Mouse (Mus musculus) induced T-regulatory cell, adult 2 months (primary cell): ENCODE results near the gene Lsm3.

Experiments used
- DNase-seq: peaks from one replicate; pipeline ENCODE4 v3.0.0-alpha.2; 2012; ENCODE audit warnings: low read depth

Gene Lsm3

DNA sequence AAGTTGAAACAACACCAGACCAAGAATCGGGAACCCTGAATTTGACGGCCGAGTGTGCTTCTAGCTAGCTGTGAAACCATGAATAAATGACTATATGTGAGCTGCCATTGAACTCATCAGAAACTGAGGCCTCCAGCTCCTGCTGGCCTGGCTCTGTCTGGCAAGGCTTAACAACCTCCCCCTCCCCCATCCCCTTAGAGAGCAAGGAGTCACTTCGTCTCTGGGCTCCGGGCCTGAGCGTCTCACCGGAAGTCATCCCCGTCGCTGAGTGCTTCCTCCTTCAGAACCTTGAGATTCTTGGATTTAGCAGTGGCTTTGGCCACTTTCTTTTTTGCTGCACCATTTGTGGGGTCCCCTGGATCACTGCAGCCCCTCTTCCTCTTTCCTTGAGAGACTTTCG, 5.5 kb upstream of the Lsm3 start:
- DNase-seq, result peak; percentile 55

DNA sequence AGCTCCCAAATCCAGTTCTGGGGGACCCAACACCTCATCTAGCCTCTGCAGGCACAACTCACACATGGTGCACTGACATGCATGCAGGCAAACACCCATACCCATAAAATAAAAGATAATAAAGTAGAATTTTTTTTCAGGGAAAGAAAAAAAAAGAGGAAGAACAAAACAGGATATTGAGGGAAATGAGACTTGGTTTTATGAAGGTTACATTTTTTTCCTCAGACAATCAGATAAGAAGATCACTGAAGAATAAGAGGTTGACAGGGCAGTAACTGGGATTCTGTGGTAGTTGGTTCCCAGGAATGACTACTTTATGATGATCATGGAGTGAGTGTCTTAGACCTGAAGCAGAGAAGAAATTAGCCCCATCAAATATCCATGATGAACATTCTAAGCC, 1.6 kb upstream of the Lsm3 start:
- peak; percentile 10 for DNase-seq

DNA sequence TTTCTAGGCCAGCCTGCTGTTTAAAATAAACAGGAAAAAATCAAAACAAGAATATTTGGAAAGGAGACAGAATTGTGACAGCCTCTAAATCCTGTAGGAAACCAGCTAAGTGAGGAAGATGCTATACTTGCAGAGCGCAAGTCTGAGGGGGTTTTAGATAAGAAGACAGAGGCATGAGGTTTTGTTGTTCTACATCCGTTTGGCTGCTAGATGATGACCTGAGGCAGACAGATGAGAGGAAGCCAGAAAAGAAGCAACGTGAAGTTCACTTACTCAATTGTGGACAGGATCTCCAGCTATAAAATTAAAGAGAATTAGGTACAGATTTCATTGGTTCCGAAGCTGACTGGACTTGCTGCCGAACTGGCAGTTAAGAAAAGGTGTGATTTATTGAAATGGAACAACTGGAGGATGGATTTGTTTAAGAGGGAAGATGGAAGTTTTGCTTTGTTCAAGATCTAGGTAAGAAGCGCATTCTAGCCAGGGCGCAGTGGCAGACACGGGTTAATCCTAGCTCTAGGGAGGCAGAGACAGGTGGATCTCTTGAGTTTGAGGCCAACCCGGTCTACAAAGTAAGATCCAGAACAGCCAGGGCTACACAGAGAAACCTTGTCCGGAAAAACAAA, 878 bp upstream of the Lsm3 start:
- peak; percentile 56 for DNase-seq

DNA sequence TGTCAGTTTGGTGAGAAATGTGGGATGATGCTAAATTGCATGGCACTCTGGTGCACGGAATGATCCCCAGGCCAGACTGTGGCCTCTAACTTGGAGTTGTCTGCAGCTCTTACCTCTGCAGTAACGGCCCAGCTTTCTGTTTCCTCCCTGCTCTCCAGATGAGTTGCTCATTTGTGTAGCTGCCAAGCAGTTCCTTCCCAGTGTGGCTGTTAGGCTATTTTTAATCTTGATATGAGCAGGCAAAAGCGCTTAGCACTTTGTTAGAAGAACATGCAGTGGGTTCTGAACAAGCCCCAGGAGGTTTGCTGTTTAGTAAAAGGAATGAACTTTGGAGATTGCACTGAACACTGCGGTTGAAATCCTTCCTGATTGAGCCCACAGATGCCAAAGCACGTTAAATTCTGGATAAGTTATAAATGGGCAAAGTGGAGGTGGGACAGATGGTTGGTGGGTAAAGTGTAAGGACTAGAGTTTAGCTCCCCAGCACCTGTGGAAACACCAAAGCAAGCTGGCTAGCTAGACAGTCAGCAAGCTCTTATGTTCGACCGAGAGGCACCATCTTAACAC, 2.8 kb downstream of the Lsm3 start:
- DNase-seq, result no peak

DNA sequence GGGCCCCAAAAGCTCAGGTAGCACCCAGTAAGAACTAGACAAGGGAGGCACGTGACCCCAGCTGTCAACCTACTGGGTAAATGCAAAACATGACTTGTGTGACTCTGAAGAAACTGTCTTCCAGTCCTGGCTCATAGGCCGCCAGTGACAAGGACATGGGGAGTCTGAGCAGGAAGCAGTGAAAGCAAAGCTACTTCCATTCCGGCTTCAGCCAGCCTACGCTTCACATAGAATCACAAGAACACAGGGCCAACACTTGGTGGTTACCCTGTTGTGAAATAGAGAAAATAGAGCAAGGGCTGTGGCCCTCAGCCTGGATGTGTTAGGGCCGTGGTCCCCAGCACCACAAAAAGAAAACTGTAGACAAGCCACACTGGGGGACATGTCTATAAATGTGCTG, 7.1 kb downstream of the Lsm3 start:
- no peak for DNase-seq

DNA sequence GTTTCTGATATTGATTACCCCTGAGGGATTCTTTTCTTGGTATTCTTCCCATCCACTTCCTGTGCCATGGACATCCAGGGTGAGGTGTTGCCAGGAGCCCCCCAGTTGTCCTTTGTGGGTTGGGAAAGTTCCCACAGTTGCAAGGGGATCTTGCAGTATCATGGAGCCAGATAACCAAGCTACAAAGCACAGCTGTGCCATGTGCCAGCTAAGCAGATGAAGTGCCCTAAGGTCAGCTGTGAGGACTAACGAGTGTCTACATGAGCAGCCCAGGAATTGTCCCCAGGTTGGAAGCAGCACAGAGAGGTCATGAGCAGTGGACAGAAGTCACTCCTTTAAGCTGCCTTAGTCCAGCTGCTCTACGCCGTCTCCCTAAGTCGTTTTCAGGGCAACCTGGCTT, 9.8 kb downstream of the Lsm3 start:
- no peak for DNase-seq

DNA sequence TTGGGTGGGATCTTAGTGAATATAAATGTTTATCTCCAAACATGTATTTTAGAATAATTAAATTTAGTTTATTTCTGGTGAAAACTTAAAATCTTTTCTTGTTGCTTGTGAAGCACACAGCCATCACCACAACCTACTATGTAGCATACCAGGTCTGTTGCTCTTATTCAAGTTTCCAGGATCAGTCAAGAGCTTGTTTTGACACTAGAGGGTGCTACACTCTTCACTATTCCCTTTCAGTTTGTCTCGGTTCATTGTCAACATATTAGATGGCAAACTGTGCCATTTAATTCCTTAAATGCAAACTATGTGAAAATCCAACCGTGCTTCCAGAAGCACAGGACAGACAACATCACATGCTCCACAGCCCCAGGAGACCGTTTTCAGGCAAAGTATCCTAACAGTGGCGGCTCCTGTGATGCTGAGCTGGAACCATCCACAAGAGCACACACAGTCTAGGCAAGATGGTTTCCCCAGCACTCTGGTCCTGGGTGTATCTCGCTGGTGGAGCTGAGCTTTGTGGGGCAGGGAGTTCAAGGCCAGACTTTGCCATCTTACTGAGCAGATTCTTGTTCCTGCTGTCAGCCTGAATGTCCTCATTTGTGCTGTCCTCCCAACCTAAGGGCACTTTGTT, 11.6 kb downstream of the Lsm3 start:
- peak; percentile 60 for DNase-seq

DNA sequence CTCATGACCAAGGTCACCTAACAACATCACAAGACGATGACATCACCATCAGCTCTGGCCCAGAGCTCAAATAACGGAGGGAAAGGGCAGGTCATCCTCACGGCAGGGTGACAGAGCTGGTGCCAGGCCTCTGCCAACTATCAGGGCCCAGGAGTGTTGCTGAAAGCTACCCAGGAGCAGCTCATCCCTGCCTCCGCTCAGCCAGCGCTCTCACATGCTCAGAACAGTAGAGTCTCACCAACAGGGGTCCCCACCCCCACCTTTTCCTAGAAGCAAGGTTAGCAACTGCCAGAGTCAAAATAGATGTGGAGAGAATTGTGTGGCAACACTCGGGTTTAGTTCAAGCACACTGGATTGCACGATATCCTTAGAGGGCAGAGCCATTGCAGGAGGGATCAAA, 12.5 kb downstream of the Lsm3 start:
- DNase-seq, result no peak

DNA sequence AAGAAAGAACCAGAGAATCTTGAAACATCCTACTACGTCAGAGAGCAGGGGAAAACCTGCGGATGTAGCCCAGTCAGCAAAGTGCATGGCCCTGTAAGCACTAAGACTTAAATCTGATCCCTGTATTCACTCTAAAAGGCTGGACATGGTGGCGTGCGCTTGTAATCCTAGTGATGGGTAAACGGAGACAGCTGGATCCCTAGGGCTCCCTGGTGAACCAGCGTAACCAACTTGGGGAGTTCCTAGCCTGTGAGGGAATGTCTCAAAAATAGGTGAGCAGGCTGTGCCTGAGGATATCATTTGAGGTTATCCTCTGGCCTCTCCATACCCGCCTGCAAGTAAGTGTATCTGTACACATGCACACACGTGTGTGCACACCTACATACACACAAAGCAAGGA, 14.9 kb downstream of the Lsm3 start:
- no peak for DNase-seq

DNA sequence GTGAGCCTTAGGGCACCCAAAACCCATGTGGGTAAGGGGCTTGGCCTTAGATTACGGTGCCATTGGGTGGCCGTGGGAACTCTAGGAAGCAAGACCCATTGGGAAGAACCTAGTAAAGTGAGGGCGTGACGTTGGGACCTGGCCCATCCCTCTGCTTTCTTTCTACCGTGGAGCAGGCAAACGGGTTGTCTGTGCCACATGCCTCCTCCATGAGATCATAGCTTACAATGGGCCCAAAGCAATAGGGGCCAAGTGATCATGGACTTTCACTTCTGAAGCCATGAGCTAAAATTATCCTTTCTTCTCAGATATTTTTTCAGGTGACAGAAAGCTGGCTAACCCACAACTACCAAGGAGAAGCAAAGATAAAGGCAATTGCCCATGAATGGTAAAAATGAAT, 15.5 kb downstream of the Lsm3 start:
- DNase-seq, result no peak

DNA sequence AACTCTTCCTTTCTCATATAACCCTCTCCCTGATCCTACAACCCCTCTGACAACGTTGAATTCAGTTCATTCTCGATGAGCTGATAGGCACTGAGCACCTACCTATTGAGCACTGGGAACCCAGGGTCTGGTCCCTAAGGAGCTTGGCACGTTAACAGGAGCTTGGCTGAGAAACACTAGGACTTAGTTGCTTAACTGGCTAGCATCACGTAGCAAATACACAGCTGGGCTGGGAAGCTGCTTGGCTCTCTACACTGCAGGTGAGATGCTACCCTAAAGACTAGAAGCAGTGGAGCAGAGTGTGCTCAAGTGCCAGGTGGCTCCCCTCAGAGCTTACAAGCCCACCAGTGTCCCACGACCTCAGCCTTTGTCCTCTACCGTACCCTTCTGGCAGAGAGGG, 16.9 kb downstream of the Lsm3 start:
- DNase-seq, result no peak

DNA sequence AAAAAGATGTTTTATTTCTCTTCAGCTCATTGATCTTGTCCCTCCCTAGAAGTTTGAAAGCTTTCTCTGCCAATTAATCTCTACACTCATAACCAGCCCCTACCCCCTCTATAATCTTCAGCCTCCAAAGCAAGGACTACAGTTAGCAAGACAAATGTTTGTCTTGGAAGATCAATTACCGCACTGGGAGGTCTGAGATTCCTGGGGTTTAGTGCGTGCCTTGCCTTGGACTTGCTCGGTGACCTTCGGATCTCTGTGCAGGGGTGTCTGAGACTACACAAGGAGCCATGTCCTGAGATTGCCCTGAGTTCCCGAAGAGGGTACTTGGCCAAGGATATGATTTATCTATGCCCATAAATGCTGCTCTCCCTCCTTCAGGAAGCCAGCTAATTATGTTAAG, 17.6 kb downstream of the Lsm3 start:
- DNase-seq, result no peak

DNA sequence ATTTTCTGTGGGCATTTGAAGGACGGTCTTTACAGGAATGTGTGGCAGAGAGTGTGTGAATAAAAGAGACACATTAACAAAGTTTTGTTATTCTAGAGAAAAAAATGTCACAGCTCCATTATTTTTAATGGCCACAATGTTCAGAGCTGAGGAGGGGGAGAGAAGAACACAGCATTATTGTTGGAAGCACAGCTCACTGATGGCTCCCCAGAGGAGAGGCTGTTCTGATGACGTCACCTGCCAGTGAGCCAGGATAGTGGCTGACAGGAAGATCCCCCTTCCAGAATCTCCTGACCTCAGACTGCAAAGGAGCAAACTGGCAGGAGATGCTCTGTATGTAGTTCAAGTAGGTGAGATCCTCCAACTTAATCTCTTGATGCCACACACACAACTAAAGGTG, 18.0 kb downstream of the Lsm3 start:
- no peak for DNase-seq

DNA sequence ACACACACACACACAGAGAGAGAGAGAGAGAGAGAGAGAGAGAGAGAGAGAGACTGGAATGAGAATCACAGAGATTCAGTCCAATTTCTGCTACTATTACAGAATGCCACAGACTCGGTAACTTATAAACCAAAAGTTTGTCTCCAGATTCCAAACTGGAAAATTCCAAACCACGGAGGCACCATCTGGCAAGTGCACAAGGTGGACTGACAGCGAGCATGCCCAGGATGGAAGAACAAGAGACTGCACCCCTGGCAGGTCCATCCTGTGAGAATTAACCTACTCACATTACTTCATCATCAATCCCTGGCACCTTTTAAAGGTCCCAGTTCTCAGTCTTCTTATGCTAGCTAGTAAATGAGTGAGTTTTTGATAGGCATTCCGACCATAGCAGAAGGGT, 18.5 kb downstream of the Lsm3 start:
- DNase-seq, result no peak

DNA sequence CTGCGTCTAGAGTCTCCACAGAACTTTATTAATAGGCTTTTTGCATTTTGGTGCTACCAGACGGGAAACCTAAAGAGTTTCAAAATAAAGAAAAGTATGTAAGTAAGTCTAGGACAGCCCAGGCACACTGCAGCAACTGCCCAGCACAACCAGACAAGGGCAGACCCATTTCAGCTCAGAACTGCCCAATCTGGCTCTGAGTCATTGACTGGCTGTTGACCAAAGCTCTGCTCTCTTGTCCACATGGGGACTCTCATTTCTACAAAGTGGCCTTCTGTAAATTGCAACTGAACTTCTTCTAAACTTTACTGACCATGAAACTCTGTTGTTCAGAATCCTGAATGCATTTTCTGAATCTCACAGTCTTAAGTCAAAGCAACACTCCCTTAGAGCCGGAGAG, 19.5 kb downstream of the Lsm3 start:
- DNase-seq, result no peak

DNA sequence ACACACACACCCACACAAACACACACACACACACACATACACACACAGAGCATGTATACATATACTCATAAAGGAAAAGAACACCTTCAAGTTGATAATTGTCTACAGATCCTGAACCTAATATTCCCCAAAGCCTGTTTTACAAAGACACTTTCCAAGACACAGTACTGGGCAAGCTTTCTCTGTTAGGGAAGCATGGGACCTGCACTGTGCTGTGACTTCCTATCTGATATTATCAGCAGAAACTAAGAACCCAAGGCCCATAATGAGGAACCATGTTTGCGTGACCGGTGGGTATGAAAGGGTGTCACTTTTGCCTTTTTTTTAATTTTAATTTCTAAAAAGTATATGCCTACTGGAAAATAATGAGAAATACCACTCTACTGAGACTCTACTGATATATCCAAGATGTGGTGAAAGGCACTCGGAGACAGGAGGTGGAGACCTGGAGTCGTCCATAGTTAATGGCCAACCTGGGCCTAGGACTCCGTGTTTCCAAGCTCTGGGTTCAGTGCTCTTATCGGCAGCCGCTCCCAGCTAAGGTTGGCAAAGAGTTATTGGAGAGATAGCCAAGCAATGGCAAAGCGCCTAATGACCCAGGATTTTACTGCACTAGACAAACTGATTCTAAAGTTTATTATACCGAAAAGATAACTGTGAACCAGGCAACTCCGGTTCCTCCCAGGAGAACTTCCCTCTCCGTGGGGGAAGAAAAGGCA, 20.5 kb downstream of the Lsm3 start:
- no peak for DNase-seq

DNA sequence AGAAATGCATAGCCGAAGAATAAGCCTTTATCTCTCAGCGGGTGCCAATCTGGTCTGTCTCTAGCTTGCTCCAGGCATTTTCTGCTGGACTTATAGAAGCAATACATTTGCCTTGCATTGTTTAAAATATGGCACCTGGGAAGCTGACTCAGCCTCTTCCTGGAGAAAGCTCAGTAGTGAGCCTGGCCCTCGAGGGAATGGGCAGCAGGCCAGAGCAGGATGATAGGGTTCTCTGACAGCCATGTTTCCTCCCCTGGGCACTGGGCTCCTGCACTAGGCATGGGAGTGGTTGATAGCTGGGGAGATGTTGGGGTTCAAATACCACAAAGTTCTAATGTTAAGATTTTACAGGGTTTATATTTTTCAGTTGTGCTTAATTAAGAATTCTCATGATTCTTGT, 25.5 kb downstream of the Lsm3 start:
- no peak for DNase-seq

DNA sequence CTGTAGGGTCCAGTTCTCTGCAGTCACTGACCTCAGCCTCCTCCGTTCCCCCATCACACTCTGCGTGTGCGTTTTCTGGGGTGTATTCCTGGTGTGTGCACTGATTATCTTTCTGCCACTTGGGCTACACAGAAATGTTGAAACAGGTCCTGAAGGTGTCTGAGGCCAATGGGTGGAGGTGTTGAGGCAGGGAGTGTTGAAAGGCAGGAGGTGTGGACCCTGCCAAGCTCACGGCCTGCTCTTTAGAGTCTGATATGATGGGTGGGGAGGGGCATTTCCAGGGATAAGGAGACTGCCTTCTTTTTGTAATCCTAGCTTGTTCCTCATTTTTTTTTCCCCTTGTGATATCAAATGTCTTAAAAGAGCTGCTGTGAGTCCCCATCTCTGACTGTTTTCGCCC, 27.3 kb downstream of the Lsm3 start:
- DNase-seq, result no peak

DNA sequence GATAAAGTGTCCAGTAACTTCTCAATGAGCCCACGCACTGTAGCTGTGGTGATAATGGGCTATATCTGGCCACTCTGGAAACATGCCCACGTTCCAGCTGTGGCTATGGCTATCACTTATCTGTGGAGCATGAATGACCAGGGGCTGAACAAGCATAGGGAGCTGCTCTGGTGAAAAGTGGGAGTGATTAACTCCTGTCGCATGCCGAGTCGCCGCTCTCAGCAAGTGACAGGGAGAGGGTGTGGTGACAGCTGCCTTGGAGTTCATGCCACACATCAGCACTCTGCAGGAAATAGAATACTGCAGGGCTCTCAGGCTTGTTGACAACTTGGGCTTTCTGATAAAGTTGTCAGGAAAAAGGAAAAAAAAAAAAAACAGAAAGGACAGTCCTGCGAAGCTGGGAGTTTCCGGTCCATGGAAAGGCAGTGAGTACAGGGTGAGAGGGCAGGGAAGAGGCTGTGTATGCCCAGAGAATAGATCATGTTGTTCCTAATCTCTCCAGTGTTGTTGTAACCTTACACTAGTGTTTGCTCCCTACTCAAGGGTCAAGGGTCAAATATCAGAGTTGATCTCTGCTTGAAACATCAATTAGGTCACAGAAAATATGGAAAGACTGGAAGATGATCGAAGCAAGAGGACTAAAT, 30.6 kb downstream of the Lsm3 start:
- no peak for DNase-seq

DNA sequence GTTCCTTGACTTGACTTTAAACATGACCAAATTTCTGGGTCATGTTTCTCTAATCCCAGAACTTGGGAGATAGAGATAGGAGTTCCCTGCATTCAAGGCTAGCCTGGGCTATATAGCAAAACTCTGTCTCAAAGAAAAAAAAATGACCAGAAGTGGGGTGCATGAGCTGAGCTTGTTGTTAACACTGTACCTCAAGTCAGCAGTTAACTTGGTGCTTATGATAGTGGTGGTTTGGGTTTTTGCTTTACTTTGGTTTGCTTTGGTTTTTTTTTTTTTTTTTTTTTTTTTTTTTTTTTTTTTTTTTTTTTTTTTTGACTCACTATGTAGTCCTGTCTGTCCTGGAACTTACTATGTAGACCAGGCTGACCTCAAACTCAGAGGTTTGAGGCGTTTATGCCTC, 31.6 kb downstream of the Lsm3 start:
- no peak for DNase-seq

DNA sequence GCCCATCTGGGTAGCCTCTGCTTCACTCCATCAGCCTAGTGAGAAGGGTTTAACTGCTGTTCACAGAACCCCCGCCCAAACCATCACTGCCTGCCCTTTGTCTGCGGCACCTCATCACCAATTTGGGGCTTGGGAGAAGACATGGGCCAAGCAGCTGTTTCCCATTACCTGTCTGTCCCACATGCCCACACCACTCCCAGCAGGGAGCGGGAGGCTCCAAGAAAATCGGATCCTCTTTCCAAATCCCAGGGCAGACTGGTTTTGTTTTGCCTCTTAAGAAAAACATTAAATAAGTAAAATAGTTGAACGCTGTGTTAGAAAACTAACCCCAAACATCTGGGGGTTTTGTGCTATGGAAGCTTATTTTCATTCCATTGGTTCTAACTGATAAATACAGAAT, 33.9 kb downstream of the Lsm3 start:
- DNase-seq, result no peak

DNA sequence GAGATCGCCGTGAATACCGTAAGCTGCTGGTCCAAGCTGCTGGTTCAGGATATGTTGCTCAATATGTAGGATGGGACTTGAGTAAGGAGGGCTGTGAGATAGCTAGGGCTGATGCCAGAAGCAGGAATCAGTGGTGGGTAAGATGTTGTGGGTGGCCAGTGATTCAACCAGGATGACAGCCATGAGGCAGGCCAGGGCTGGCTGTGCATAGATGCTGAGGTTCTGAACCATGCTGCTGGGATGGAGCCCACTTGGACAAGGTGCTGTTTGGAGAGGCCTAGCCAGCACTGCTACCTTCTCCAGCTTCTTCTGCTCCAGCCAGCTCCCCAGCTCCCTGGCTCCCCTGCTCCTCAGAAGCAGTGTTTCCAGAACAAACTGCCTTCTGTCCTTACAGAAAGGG, 35.9 kb downstream of the Lsm3 start:
- DNase-seq, result no peak

DNA sequence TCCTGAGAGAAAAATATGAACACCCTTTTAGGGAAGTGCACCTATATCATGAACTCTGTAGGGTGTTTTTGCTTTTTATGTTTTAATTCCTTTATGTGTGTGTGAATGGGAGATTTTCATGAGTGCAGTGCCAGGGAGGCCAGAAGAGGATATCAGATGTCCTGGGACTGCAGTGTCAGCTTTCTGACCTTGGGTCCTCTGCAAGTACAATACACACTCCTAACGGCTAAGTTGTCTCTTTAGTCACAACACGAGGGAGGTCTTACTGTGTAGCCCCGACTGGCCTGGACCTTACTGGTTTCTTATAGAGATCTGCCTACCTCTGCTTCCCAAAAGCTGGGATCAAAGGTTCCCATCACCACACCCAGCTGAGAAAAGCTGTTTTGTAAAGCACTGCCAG, 37.0 kb downstream of the Lsm3 start:
- no peak for DNase-seq
